Mouse (Mus musculus) layer of hippocampus, adult 2 months (tissue): Measurements from ENCODE around the gene Mcm10. TPM values are rescaled to one million over a fixed set of nuclear protein-coding genes. Genes with fewer than 3 reads are reported as not detected.
A peak's percentile ranks its signal among the peaks of the same experiment; 100 is the strongest.

Experiments
- DNase-seq, 2 experiments: peaks; one replicate each; pipeline ENCODE4 v3.0.0; 2022; ENCODE audit warnings: low spot score in 2 of 2
- H3K27ac ChIP-seq: fragments of 200-600 bp; 2 replicates; pipeline ENCODE4 v1.8.1; 2022
- H3K4me3 ChIP-seq: fragments of 200-600 bp; 2 replicates; pipeline ENCODE4 v1.8.1; 2022; ENCODE audit warnings: mild to moderate bottlenecking
- CTCF ChIP-seq: fragments of 200-600 bp; conservative IDR thresholded peaks from 2 replicates; pipeline ENCODE4 v1.8.1; 2022; ENCODE audit warnings: antibody characterized with exemption, mild to moderate bottlenecking, moderate library complexity
- total RNA-seq, 2 experiments: library from RNA; stranded (reverse); gene quantifications; 2 replicates each; pipeline ENCODE4 v1.2.3; 2021

Mcm10 gene
- total RNA-seq, 2 experiments from 2014 or later = 1.1 to 2.0 TPM

- TF ChIP-seq CTCF = no peak
- H3K4me3 ChIP-seq = no peak overlapping the region
- no peak for DNase-seq
- no peak overlapping the region for H3K27ac ChIP-seq
Measured at GRCm38 (mm10) chr2:5039350-5040170, 27.0 kb upstream of the Mcm10 start.

- no peak for TF ChIP-seq CTCF
- no peak for DNase-seq
Measured at GRCm38 (mm10) chr2:5038320-5038719, 25.7 kb upstream of the Mcm10 start.

GRCm38 (mm10) chr2:5037390-5037789, 24.8 kb upstream of the Mcm10 start:
- Histone ChIP-seq H3K27ac (no peak overlapping the region), H3K4me3 (no peak overlapping the region)
- no peak for TF ChIP-seq CTCF
- DNase-seq = no peak

More at GRCm38 (mm10) chr2:5038320-5038719, 25.7 kb upstream of the Mcm10 start:
- Histone ChIP-seq H3K27ac (no peak overlapping the region), H3K4me3 (no peak overlapping the region)

GRCm38 (mm10) chr2:5036411-5037076, 24.0 kb upstream of the Mcm10 start:
- TF ChIP-seq CTCF = no peak
- no peak for DNase-seq
- no peak overlapping the region for H3K27ac ChIP-seq
- H3K4me3 ChIP-seq = no peak overlapping the region

GRCm38 (mm10) chr2:5035241-5035640, 22.6 kb upstream of the Mcm10 start:
- no peak overlapping the region for H3K27ac ChIP-seq
- TF ChIP-seq CTCF = no peak
- DNase-seq = no peak
- H3K4me3 ChIP-seq = no peak overlapping the region

GRCm38 (mm10) chr2:5034801-5035200, 22.2 kb upstream of the Mcm10 start:
- no peak overlapping the region for H3K4me3 ChIP-seq
- TF ChIP-seq CTCF = no peak
- DNase-seq = no peak
- no peak overlapping the region for H3K27ac ChIP-seq

GRCm38 (mm10) chr2:5033546-5034420, 21.2 kb upstream of the Mcm10 start:
- DNase-seq = no peak
- no peak overlapping the region for H3K27ac ChIP-seq
- no peak overlapping the region for H3K4me3 ChIP-seq
- TF ChIP-seq CTCF = no peak

- no peak overlapping the region for H3K4me3 ChIP-seq
- DNase-seq = no peak
- no peak for TF ChIP-seq CTCF
- H3K27ac ChIP-seq = no peak overlapping the region
Measured at GRCm38 (mm10) chr2:5032665-5033064, 20.1 kb upstream of the Mcm10 start.

GRCm38 (mm10) chr2:5031215-5031614, 18.6 kb upstream of the Mcm10 start:
- Histone ChIP-seq H3K4me3 (no peak overlapping the region), H3K27ac (no peak overlapping the region)
- no peak for TF ChIP-seq CTCF
- DNase-seq = peak in 1 of 2 experiments; percentile 37

GRCm38 (mm10) chr2:5029808-5030207, 17.2 kb upstream of the Mcm10 start:
- no peak for TF ChIP-seq CTCF
- no peak overlapping the region for H3K4me3 ChIP-seq
- no peak overlapping the region for H3K27ac ChIP-seq
- DNase-seq = no peak

- TF ChIP-seq CTCF = no peak
- H3K4me3 ChIP-seq = no peak overlapping the region
- DNase-seq = no peak
- no peak overlapping the region for H3K27ac ChIP-seq
Measured at GRCm38 (mm10) chr2:5028047-5028446, 15.5 kb upstream of the Mcm10 start.

- no peak overlapping the region for H3K4me3 ChIP-seq
- no peak overlapping the region for H3K27ac ChIP-seq
Measured at GRCm38 (mm10) chr2:5027057-5027456, 14.5 kb upstream of the Mcm10 start.

More at GRCm38 (mm10) chr2:5027057-5027456, 14.5 kb upstream of the Mcm10 start:
- no peak for TF ChIP-seq CTCF
- no peak for DNase-seq
